Mouse (Mus musculus): Measurements from ENCODE around the gene Prrx1.

- TF ChIP-seq CTCF (conservative IDR thresholded peaks at IDR 0.05; ENCODE audit: low read length) (no peak), NANOG (IDR thresholded peaks at IDR 0.05; ENCODE audit: borderline replicate concordance, low read length) (no peak)
Measured at GRCm38 (mm10) chr1:163280097-163280841, 33.2 kb downstream of the Prrx1 start.

Measured in E14TG2a.4 (cell line).